Mouse (Mus musculus) layer of hippocampus, adult 6 months (tissue): Measurements from ENCODE around the gene Galnt9. TPM values are rescaled to one million over a fixed set of nuclear protein-coding genes. Genes with fewer than 3 reads are reported as not detected.

ENCODE experiments used
- long read RNA-seq, 2 experiments: library from polyadenylated mRNA; unstranded; transcript quantifications; one replicate each; pipeline ENCODE4 v2.0.0; 2019 to 2020
- microRNA-seq: library from miRNA; unstranded; fragments of <30 nt; microRNA quantifications from one replicate; pipeline ENCODE4 v1.2.0, GENCODE M21; 2020
- polyA plus RNA-seq: library from polyadenylated mRNA; unstranded; fragments of <200 nt; fragmentation: Nextera tagmentation; gene quantifications from 2 replicates; pipeline ENCODE4 v1.2.3, GENCODE M21; 2021

Galnt9 gene
- 41.0 and 44.8 TPM in 2 replicates for polyA plus RNA-seq
- long read RNA-seq, experiment 1, transcript Galnt9-201 (11 exons, 2,883 nt), result major isoform, 47 of 87 reads
- long read RNA-seq, experiment 1, partial matches to known transcripts, result 35 of 87 reads
- long read RNA-seq, experiment 1, other reads (novel, unspliced or antisense), result 5 of 87 reads
- long read RNA-seq, experiment 2, transcript Galnt9-201 (11 exons, 2,883 nt), result major isoform, 563 of 637 reads
- long read RNA-seq, experiment 2, partial matches to known transcripts, result 27 of 637 reads
- long read RNA-seq, experiment 2, other reads (novel, unspliced or antisense), result 47 of 637 reads

GRCm38 (mm10) chr5:110543951-110544690 is at the start of gene Galnt9:
TSS of gene Galnt9 (plus strand) at chr5:110544355.

GRCm38 (mm10) chr5:110652719-110653648 is 108.8 kb downstream of the Galnt9 start, which contains the start of the genes Noc4l and Ddx51:
TSS of gene Noc4l (minus strand) at chr5:110653417.
TSS of gene Ddx51 (plus strand) at chr5:110653451.

Small RNA genes lying within 50 kb of the gene (microRNA-seq; reads per million reads assigned to microRNA genes)
- 2.1 reads per million, percentile 3 among the genes with 10 or more reads in this experiment for gene Mir7026

Other genes with a start within 250 kb of the Galnt9 start
- 0.09 and 0.11 TPM in 2 replicates for gene P2rx2, start 201.1 kb upstream of the Galnt9 start, polyA plus RNA-seq
- gene Lrcol1, start 199.6 kb upstream of the Galnt9 start, polyA plus RNA-seq, result not detected in 2 replicates
- 6.1 and 7.5 TPM in 2 replicates for gene Fbrsl1, start 95.9 kb upstream of the Galnt9 start, polyA plus RNA-seq
- 27.5 and 31.9 TPM in 2 replicates for gene Noc4l, start 109.1 kb downstream of the Galnt9 start, polyA plus RNA-seq
- gene Ddx51, start 109.1 kb downstream of the Galnt9 start, polyA plus RNA-seq, result 6.8 and 6.9 TPM in 2 replicates
- gene Ep400, start 226.4 kb downstream of the Galnt9 start, polyA plus RNA-seq, result 22.9 and 27.0 TPM in 2 replicates
- gene Pus1, start 236.3 kb downstream of the Galnt9 start, polyA plus RNA-seq, result 7.9 and 8.1 TPM in 2 replicates